Mouse (Mus musculus): ENCODE results near the gene Raly. TPM values are rescaled to one million over a fixed set of nuclear protein-coding genes. Genes with fewer than 3 reads are reported as not detected.

Raly gene
- total and polyA plus RNA-seq, 2 experiments from 2014 or later, result 22.2 to 174 TPM

GRCm38 (mm10) chr2:154817089-154817488 lies 26.2 kb downstream of the Raly start:
- Histone ChIP-seq H3K4me1 (ENCODE audit: insufficient read depth) (peaks cover 10% of the 10 kb centered on the region; the same call in 1 of the 2 replicates), H3K9ac (no peak overlapping the region), H3K27ac (ENCODE audit: low read depth, low read length) (no peak overlapping the region), H3K4me3 (ENCODE audit: low read depth, low read length) (no peak overlapping the region), H3K27me3 (ENCODE audit: insufficient read depth, low read length) (no peaks in the 10 kb centered on the region), H3K36me3 (ENCODE audit: insufficient read depth) (no peaks in the 10 kb centered on the region), H3K9me3 (ENCODE audit: low read length) (no peaks in the 10 kb centered on the region), H3K4me2 (ENCODE audit: low read depth) (no peak overlapping the region; the same call in 1 of the 2 replicates)
- ATAC-seq (peak; percentile 66), DNase-seq (peak; percentile 25)
- TF ChIP-seq CTCF (IDR thresholded peaks at IDR 0.05; ENCODE audit: low read depth), result no peak
- 11% methylated on average over 3 of the region's 3 CpGs for WGBS

- H3K4me1 ChIP-seq (ENCODE audit: insufficient read depth), result peaks cover 10% of the 10 kb centered on the region; the same call in 1 of the 2 replicates
- H3K36me3 ChIP-seq (ENCODE audit: insufficient read depth), result no peaks in the 10 kb centered on the region
- peak; percentile 36; the same call in 1 of the 2 replicates for ATAC-seq
- no peak overlapping the region for H3K4me2 ChIP-seq (ENCODE audit: low read depth)
- H3K9ac ChIP-seq, result no peak overlapping the region
- TF ChIP-seq CTCF (IDR thresholded peaks at IDR 0.05; ENCODE audit: low read depth), result peak; percentile 73
- no peaks in the 10 kb centered on the region for H3K27me3 ChIP-seq (ENCODE audit: insufficient read depth, low read length)
- no peak overlapping the region for H3K4me3 ChIP-seq (ENCODE audit: low read depth, low read length)
- WGBS, result 22% methylated on average over 1 of the region's 1 CpGs
- no peak overlapping the region for H3K27ac ChIP-seq (ENCODE audit: low read depth, low read length)
- H3K9me3 ChIP-seq (ENCODE audit: low read length), result no peaks in the 10 kb centered on the region
- DNase-seq, result peak; percentile 59
Measured at GRCm38 (mm10) chr2:154817788-154818187, 26.9 kb downstream of the Raly start.

GRCm38 (mm10) chr2:154818599-154818998 lies 27.7 kb downstream of the Raly start:
- no peak overlapping the region for H3K4me3 ChIP-seq (ENCODE audit: low read depth, low read length)
- peaks cover 10% of the 10 kb centered on the region; the same call in 1 of the 2 replicates for H3K4me1 ChIP-seq (ENCODE audit: insufficient read depth)
- H3K9me3 ChIP-seq (ENCODE audit: low read length), result no peaks in the 10 kb centered on the region
- no peak for TF ChIP-seq CTCF (IDR thresholded peaks at IDR 0.05; ENCODE audit: low read depth)
- DNase-seq (no peak), ATAC-seq (no peak)
- H3K27ac ChIP-seq (ENCODE audit: low read depth, low read length), result no peak overlapping the region
- no peak overlapping the region for H3K4me2 ChIP-seq (ENCODE audit: low read depth)
- no peaks in the 10 kb centered on the region for H3K36me3 ChIP-seq (ENCODE audit: insufficient read depth)
- WGBS, result 59% methylated on average over 1 of the region's 1 CpGs
- H3K27me3 ChIP-seq (ENCODE audit: insufficient read depth, low read length), result no peaks in the 10 kb centered on the region
- H3K9ac ChIP-seq, result no peak overlapping the region

- ATAC-seq (no peak), DNase-seq (no peak)
- no peak overlapping the region for H3K4me2 ChIP-seq (ENCODE audit: low read depth)
- TF ChIP-seq CTCF (IDR thresholded peaks at IDR 0.05; ENCODE audit: low read depth), result no peak
- H3K27ac ChIP-seq (ENCODE audit: low read depth, low read length), result no peak overlapping the region
- H3K4me3 ChIP-seq (ENCODE audit: low read depth, low read length), result no peak overlapping the region
- H3K9ac ChIP-seq, result no peak overlapping the region
- no peaks in the 10 kb centered on the region for H3K27me3 ChIP-seq (ENCODE audit: insufficient read depth, low read length)
- peaks cover 10% of the 10 kb centered on the region; the same call in 1 of the 2 replicates for H3K4me1 ChIP-seq (ENCODE audit: insufficient read depth)
- 78% methylated on average over 1 of the region's 1 CpGs for WGBS
- no peaks in the 10 kb centered on the region for H3K36me3 ChIP-seq (ENCODE audit: insufficient read depth)
- no peaks in the 10 kb centered on the region for H3K9me3 ChIP-seq (ENCODE audit: low read length)
Measured at GRCm38 (mm10) chr2:154820346-154820745, 29.4 kb downstream of the Raly start.

GRCm38 (mm10) chr2:154826054-154826538 lies 35.2 kb downstream of the Raly start:
- H3K4me2 ChIP-seq (ENCODE audit: low read depth), result no peak overlapping the region
- H3K4me1 ChIP-seq (ENCODE audit: insufficient read depth), result no peaks in the 10 kb centered on the region
- no peaks in the 10 kb centered on the region for H3K36me3 ChIP-seq (ENCODE audit: insufficient read depth)
- no peak overlapping the region for H3K9ac ChIP-seq
- DNase-seq (no peak), ATAC-seq (no peak)
- no peak overlapping the region for H3K27ac ChIP-seq (ENCODE audit: low read depth, low read length)
- H3K4me3 ChIP-seq (ENCODE audit: low read depth, low read length), result no peak overlapping the region
- no peaks in the 10 kb centered on the region for H3K27me3 ChIP-seq (ENCODE audit: insufficient read depth, low read length)
- H3K9me3 ChIP-seq (ENCODE audit: low read length), result no peaks in the 10 kb centered on the region
- WGBS, result 84% methylated on average over 1 of the region's 1 CpGs
- no peak for TF ChIP-seq CTCF (IDR thresholded peaks at IDR 0.05; ENCODE audit: low read depth)

- DNase-seq (no peak), ATAC-seq (no peak)
- WGBS, result 68% methylated on average over 4 of the region's 4 CpGs
- no peak overlapping the region for H3K4me2 ChIP-seq (ENCODE audit: low read depth)
- no peaks in the 10 kb centered on the region for H3K4me1 ChIP-seq (ENCODE audit: insufficient read depth)
- no peak overlapping the region for H3K27ac ChIP-seq (ENCODE audit: low read depth, low read length)
- TF ChIP-seq CTCF (IDR thresholded peaks at IDR 0.05; ENCODE audit: low read depth), result no peak
- no peak overlapping the region for H3K9ac ChIP-seq
- H3K27me3 ChIP-seq (ENCODE audit: insufficient read depth, low read length), result no peaks in the 10 kb centered on the region
- no peak overlapping the region for H3K4me3 ChIP-seq (ENCODE audit: low read depth, low read length)
- H3K9me3 ChIP-seq (ENCODE audit: low read length), result no peaks in the 10 kb centered on the region
- H3K36me3 ChIP-seq (ENCODE audit: insufficient read depth), result no peaks in the 10 kb centered on the region
Measured at GRCm38 (mm10) chr2:154827521-154827920, 36.6 kb downstream of the Raly start.

- no peaks in the 10 kb centered on the region for H3K9me3 ChIP-seq (ENCODE audit: low read length)
- H3K4me1 ChIP-seq (ENCODE audit: insufficient read depth), result no peaks in the 10 kb centered on the region
- H3K4me3 ChIP-seq (ENCODE audit: low read depth, low read length), result no peak overlapping the region
- no peak overlapping the region for H3K27ac ChIP-seq (ENCODE audit: low read depth, low read length)
- TF ChIP-seq CTCF (IDR thresholded peaks at IDR 0.05; ENCODE audit: low read depth), result no peak
- no peak overlapping the region for H3K9ac ChIP-seq
- no peak overlapping the region for H3K4me2 ChIP-seq (ENCODE audit: low read depth)
- no peaks in the 10 kb centered on the region for H3K36me3 ChIP-seq (ENCODE audit: insufficient read depth)
- DNase-seq, result no peak
- H3K27me3 ChIP-seq (ENCODE audit: insufficient read depth, low read length), result no peaks in the 10 kb centered on the region
- no peak for ATAC-seq
- 39% methylated on average over 4 of the region's 4 CpGs for WGBS
Measured at GRCm38 (mm10) chr2:154832471-154832870, 41.6 kb downstream of the Raly start.
